Mouse (Mus musculus) right cerebral cortex, postnatal 14 days (tissue): ENCODE measurements at regions not wholly inside any gene's neighbourhood (a gene's known extent, or its start where the extent isn't known, plus 50 kb on each side); places are given as distances from the start of the nearest gene placed in this dataset.

Source experiments
- DNase-seq: peaks from one replicate; pipeline ENCODE4 v3.0.0; 2022

DNA sequence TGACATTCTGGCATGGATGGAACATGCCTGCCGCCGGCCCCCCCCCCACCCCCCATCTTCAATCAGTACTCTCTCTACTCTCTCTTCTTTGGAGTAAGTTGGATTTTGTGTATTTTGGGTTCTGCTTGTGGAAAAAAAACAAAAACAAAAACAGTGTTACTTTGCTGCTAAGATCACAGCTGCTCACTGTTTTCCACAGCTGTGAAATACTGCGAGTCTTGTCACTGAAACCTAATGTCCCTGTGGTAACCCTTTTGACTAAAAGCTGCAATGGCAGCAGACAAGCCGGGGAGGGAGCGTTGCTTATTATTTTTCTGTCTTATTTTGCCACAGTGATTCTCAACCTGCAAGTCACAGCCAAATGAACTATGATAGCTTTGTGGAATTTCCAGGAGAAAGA is 51.3 kb upstream of the Frmd6 start:
- no peak for DNase-seq

DNA sequence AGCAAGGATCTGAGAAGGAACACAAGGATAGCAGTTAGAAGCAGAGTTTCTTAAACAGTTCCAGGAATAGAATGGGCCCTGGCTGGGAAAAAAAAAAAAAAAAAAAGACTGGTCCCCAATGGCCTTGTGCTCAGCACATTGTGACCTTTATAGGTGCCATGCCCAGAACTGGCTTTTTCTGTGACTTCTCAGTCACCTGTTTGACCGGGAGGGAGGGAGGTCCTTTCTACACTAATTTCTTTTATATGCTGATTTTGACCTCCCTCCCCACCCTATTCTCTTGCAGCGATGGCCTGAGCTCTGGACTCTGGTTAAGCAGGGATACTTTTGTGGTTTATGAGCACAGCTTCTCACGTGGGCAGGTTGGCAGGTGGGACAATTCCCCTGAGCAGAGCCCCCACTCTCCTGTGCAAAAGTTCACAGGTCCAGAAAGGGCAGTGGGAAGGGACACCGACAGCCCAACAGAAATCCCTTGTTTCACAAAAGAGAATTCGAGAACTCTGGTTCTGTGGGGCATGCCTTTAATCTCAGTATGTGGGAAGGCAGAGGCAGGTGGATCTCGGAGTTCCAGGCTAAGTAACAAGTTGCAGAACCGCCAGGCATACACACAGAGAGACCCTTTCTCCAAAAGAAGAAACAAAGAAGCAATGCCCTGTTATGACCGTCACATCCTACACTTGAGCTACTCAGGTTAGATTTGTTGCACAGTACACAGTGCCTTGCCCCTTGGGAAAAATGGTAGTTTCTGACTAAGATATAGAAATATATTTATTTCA is 50.3 kb upstream of the Frmd6 start:
- DNase-seq = no peak
